Mouse (Mus musculus) retina, postnatal 1 day (tissue): ENCODE data around the gene Wtip.
"Not testable (repeated sequence)": the region's sequence is repeated elsewhere in the genome, so short reads cannot be mapped to it uniquely, and the experiment has no call there.

Experiments used
- DNase-seq: peaks from one replicate; pipeline ENCODE4 v3.0.0-alpha.2; 2012

The Wtip gene

GRCm38 (mm10) chr7:34109190-34109589 is 23.9 kb downstream of the Wtip start:
- DNase-seq: no peak

GRCm38 (mm10) chr7:34101276-34101675 is 31.8 kb downstream of the Wtip start:
- no peak for DNase-seq

GRCm38 (mm10) chr7:34100002-34100401 is 33.1 kb downstream of the Wtip start:
- no peak for DNase-seq

GRCm38 (mm10) chr7:34094911-34095481 is 38.1 kb downstream of the Wtip start, which contains the start of gene Scgb1b30:
Scgb1b30 (plus strand) TSS chr7:34095431.
- no peak for DNase-seq

GRCm38 (mm10) chr7:34068132-34068531 is 64.9 kb downstream of the Wtip start:
- DNase-seq: not testable (repeated sequence)
